Mouse (Mus musculus): ENCODE measurements around the gene Lclat1. TPM values are rescaled to one million over a fixed set of nuclear protein-coding genes. Genes with fewer than 3 reads are reported as not detected.
A peak's percentile ranks its signal among the peaks of the same experiment; 100 is the strongest.
"Not testable (repeated sequence)": the region's sequence is repeated elsewhere in the genome, so short reads cannot be mapped to it uniquely, and the experiment has no call there.

The Lclat1 gene
- total RNA-seq, 2 experiments from 2014 or later = 12.8 to 27.5 TPM

DNA sequence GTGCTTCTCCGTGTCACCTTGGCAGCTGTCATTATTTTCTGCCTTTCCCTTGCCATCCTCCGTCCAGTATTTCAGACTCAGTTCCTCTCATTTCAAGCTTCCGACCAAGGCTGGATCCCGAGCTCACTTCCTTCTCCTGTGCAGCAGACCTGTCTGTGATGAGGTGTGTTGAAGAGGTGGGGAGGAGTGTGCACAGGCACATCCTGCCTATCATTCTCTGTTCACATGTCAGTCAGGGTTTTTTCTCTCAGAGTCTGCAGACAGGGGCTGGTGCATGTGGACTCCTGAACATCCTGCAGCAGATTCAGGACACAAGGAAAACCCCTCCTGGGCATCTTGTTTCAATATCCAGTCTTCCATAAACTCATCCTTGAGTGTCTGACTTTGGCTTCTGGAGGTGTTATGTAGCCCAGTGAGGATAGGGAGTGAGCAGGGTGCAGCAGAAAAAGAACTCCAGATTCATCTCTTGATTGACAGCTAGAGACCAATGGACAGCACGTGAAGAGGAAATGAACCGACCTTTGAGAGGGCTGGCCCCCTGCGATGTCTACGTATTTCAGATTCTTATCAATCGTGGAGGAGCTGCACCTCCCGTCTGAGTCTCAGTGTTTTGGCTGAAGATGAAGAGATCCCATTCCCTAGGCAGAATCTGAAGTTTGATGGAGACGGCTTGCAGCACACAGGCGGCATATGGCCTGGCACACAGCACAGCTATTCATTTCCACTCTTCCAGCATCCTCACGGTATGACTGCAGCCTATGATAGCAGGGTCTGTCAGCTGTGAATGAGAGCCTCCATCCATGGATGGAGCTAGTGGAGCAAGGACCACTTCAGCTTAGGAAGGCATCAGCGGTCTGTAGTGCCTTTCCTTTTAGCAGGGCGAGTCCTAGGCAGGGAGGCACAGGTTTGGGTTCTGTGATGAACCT lies 163.3 kb downstream of the Lclat1 start:
- ATAC-seq (replicated peaks; ENCODE audit: poor library complexity, severe bottlenecking) = peak; percentile 3; the same call in 1 of the 2 replicates

DNA sequence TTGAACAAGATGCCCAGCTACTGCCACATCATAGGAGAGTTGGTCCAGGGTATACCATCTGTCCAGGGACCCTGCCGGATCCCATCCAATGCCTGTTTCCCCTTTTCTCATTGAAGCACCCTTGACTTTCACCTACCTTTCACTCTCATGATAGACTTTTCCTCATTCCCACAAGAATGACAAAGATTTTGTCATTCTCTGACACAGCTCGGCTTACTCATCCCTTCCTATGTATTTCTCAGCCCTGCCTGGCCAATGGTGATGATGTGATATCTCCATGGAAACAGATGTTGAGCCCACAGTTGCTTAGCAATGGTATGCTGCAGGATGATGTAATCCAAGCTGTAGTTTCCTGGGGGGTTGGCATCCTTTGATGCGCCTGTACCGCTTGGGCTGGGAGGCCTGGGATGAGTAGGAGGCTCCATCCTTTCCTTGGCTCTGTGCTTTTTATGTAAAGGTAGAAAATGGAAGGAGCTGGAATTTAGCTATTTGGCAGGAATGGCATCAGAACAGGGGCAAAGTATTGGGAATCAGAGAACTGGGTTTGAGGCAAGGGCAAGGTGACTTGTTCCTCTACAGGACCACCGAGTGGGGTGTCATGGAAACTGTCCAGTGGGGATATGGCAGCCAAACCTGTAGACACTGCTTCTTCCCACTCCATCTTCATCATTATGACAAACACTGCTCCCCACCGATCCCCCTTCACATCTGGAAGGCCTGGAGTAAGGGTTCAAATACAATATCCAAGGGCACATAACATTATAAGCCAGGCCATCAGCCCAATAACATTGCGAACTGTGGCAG lies 164.2 kb downstream of the Lclat1 start:
- ATAC-seq (replicated peaks; ENCODE audit: poor library complexity, severe bottlenecking) = peak; percentile 49

DNA sequence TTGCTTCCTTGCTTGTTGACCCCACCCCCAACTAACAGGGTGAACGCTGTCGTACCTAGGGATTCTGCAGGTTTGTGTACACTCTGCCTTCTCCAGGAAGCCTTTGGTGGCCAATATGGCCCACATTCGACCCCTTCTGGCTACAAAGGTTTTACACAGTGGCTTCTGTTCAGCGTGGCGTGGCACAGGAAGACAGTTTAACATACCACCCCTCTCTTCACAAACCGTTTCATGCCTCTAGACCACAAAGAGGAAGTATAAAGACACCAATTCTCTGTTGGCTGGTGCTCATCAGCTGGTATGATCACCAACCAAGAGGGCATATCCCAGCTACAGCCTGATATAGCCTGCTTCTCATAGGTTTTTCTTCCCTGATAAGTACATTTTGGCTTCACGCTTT lies 166.0 kb downstream of the Lclat1 start:
- peak; percentile 87 for ATAC-seq (replicated peaks; ENCODE audit: poor library complexity, severe bottlenecking)

DNA sequence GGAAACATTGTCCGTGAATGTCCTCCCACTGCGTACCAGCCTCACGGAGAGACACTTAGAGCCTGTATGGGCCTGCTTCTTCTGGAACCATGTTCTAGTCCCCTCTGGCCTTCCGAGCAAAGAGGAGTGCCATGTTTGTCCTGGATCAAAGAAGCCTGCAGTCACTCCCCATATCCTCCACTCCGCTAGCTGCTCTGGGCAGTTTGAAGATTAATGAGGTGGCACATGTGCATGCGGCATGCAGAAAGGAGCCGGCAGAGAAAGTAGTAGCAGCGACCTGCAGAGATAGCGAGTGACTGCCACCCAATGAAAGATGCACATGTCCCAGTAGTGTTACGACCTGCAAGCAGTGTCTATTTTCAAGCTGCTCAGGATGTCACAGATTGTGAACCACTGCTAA lies 167.3 kb downstream of the Lclat1 start:
- no peak for ATAC-seq (replicated peaks; ENCODE audit: poor library complexity, severe bottlenecking)

DNA sequence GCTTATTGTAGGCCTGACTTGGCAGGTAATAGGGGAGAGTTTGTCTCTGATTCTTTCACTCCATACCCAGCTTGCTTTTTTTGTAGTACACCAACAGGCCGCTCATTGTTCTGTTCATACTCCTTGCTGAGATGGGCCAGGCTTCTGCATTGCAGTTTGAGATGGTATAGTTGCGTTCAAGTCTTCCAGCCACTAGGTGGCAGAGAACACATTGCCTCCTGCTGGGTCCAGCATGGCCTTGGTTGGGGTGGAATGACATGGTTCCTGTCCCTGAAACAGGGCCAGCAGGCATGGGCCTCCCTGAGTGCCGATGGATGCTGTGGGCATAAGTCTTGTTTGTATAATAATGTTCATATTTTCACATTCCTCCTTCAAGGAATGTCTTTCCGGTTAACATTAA lies 170.0 kb downstream of the Lclat1 start:
- ATAC-seq (replicated peaks; ENCODE audit: poor library complexity, severe bottlenecking) = no peak

DNA sequence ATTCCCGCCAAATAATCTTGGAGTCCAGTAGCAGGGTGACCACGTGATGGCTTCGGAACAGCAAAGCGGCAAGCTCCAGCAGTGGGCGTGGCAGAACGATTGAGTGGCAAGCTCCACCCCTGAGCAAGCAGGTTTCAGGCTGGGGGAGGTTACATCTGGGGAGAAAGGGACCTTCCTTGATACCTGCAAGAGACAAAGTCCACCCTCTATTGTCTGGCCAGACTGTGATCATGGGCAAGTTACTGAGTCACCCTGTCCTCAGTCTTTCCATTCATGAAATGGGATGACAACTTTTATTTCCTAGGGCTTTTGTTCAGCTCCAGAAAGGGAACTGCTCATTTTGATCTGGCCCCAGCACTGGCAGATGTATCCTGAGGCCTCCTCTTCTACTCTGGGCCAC lies 174.9 kb downstream of the Lclat1 start:
- ATAC-seq (replicated peaks; ENCODE audit: poor library complexity, severe bottlenecking) = not testable (repeated sequence)

DNA sequence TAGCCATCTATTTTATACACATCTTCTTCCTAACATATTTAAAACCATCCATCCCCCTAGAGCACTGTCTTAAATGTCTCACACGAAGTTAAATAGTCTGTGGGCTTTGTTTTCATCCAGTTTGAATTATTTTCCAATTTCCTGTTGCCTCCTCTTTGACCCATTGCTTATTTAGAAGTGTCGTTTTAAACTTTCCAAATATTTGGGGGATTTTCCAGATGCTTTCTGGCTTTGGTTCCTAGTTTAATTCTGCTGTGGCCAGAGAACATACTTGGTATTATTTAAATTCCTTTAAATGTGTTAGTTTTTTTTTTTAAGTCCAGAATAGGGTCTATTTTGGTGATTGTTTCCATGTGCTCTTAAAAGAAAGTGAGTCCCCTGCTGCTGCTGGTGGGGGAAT lies 176.5 kb downstream of the Lclat1 start:
- ATAC-seq (replicated peaks; ENCODE audit: poor library complexity, severe bottlenecking) = no peak

Other genes with a start within 250 kb of the Lclat1 start
- gene Lbh, start 189.7 kb upstream of the Lclat1 start, total RNA-seq (2014; fragmentation: Nextera tagmentation) = 21.9 and 23.5 TPM in 2 replicates
- 20.9 and 21.8 TPM in 2 replicates for gene Lbh, start 189.7 kb upstream of the Lclat1 start, total RNA-seq (2017)